Mouse (Mus musculus): ENCODE measurements around the gene Asb6.

Asb6 gene

DNA sequence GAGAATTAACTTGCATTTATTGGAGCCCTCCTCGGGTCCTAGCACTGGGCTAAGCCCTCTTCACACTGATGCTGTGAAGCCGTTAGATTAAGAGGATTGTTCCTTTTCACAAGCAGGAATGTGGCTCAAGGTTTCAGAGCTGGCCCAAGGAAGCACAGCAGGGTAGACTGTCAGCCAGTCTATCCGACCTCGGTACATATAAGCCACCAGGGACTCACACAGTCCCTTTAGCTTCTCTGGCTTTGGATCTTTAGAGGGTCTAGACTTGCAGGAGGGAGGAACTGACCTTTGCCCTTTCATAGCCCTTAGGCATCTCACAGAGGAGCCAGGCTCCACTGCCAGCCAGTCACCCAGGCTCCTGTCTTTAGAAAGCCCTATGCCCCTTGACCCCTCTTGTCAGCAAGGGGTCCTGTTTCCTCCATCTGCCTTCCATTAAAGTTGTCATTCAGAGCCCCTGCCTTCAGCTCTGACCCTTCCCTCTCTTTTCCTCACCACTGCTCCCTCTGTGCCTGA lies at the start of gene Asb6:
Gene Asb6, minus strand, starts transcription at position 51 of the 513 bp plus-strand sequence.
- TF ChIP-seq GATA4 (IDR thresholded peaks at IDR 0.05; ENCODE audit: insufficient replicate concordance, low read length), result no peak

DNA sequence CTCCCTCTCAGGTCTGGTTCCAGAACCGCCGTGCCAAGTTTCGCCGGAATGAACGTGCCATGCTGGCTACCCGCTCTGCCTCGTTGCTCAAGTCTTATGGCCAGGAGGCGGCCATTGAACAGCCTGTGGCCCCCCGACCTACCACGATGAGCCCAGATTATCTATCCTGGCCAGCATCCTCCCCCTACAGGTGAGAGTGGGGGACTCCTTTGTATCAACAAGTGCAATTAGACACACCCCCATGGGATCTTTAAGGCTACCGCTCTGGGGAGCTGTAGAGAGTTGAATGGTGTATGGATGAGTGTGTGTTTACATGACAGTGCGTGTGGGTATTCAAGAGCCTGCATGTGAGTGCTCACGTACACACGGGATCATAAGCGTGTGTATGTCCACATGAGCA lies 49.3 kb upstream of the Asb6 start:
- TF ChIP-seq GATA4 (IDR thresholded peaks at IDR 0.05; ENCODE audit: insufficient replicate concordance, low read length), result no peak

DNA sequence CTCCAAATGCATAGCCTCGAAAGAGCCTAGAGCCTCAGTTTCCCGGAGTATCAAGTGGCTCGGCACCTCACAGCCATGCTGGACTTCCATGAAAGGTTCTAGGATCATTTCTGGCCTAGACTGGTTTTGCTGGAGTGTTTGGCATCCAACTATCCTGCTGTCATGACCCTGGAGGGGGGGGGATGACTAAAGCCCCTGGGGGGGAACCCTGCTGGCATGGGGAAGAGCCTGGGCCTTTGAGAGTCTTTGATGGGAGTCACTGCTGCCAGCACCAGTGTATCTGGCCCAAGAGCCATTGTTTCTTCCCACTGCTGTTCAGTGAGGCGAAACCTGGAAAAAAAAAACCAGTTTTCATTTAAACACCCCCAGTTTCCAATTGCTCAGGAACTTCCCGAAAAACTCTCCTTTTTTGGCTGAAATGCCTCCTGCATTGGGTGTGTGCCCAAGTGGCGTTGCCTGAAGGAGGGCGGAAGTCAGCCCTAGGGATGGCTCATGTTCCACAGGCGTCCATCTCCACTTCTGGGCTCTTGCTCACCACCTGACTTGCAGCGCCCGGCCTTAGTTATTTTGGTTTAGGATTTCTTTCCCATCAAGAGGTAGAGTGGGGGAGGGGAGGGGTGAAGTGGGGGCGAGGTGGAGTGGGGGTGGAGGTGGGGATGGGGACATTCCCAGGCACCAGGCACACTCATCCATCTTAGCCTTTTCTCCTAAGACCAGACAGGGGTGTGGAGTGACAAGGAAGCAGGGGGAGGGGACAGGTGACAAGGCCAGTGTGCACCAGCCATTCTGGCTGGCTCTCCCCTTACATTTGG lies 45.7 kb upstream of the Asb6 start:
- no peak for TF ChIP-seq GATA4 (IDR thresholded peaks at IDR 0.05; ENCODE audit: insufficient replicate concordance, low read length)

DNA sequence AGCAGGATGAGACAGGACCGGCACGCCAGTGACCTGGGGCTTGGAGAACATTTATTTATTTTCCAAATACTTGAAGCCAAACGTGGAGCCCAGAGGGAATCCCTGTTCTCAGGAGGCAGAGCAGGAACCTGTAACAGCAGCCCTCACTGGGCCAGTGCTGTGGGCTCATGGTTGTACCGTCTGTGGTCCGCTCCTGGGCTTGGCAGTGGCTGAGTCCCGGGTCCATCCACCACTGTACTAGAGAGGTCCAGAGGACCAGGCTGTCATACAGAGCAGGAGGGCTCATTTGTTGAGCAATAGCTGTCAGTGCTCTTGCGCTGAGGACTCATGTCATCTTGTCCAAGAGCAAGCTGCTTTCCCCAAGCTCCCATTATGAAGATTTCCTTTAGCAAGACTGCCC lies 45.0 kb upstream of the Asb6 start:
- no peak for TF ChIP-seq GATA4 (IDR thresholded peaks at IDR 0.05; ENCODE audit: insufficient replicate concordance, low read length)

DNA sequence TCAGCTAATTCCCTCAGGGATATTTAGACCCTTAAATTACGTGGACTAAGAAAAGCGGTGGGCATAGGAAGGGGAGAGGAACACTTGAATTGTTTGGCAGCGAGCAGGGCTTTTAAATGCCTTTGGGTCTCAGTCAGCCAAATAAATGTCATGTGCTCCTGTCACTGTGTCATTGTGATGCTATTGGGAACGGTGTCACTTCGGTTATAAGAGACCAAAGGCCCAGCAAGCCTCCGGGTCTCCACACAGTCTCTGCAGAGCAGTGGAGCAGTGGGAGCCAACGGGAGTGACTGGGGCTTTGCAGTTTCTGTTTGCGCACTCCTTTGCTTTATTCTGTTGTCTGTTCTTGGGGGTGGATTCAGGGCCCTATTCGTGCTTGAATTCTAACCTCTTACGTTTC lies 44.3 kb upstream of the Asb6 start:
- TF ChIP-seq GATA4 (IDR thresholded peaks at IDR 0.05; ENCODE audit: insufficient replicate concordance, low read length), result no peak

DNA sequence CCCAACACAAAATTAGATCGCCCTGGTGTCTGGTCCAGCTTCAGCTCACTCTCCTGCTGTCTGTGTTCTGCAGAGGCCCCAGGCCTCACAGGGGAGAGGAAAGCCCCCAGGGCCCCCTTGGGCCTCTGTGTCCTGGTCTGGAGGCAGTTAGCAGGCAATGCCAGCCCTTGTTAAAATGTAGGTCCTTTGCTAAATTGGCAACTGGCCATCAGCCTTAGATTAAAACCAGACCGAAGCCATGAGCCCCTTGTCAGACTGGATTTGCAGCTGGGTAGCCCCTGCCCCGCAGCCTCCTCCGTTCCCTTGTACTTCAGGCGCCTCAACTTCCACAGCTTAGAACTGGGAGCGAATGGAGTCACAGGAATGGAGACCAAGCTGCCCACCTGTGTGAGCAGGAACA lies 42.5 kb upstream of the Asb6 start:
- no peak for TF ChIP-seq GATA4 (IDR thresholded peaks at IDR 0.05; ENCODE audit: insufficient replicate concordance, low read length)

DNA sequence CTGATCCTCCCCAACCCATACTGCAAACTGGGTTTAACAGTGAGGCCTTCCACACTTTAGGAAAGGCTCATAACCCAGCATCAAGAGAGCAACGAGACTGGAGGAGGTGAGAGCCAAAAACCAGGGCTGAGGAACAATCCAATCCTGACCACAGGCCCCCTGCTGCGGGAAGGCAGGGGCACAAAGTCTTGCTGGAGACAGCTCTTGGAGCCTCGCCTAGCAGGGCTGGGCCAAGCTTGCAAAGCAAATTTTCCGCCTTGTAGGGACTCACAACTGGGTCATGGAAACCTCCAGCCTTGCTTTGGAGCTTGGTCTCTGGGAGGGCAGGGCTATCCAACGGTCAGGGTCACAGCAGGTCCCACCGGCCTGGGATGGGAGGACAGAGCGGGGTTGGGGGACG lies 40.7 kb upstream of the Asb6 start:
- TF ChIP-seq GATA4 (IDR thresholded peaks at IDR 0.05; ENCODE audit: insufficient replicate concordance, low read length), result no peak

DNA sequence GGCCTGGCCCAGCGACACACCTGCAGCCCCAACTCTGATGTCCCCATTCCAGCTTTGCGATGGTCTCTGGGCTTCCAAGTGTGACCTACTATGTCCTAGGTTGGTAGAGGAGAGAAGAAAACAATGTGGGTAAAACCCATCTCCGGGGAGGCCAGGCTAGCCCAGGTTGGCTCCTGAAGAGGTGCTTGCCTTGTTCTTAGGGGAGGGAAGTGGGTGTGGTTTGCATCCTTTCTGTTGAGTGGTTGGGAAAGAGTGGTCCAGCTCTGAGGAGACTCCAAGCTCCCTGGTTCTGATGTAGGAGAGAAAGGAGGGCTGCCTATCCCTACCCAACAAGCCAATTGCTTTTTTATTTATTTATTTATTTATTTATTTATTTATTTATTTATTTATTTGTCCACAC lies 35.3 kb upstream of the Asb6 start:
- TF ChIP-seq GATA4 (IDR thresholded peaks at IDR 0.05; ENCODE audit: insufficient replicate concordance, low read length), result no peak

DNA sequence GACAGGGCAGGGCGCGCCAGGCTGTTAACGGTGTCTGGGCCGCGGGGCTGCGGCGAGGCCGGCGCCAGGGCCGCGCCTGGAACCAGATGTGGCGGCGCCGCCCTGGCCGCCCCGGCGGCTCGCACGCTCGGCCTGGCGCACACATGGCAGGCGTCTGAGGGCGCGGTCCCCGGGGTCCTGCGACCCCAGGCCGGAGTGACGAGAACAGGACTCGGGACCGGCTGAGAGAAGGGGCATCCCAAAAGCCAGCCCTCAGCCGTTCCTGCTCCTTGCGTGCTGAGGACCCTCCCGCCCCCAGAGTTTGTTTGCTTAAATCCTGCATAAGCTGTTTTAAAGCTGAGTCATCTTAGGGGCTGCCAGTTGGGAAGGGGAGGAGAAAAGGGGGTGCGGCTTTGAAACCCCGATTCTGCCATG lies 34.8 kb upstream of the Asb6 start:
- TF ChIP-seq GATA4 (IDR thresholded peaks at IDR 0.05; ENCODE audit: insufficient replicate concordance, low read length), result no peak

DNA sequence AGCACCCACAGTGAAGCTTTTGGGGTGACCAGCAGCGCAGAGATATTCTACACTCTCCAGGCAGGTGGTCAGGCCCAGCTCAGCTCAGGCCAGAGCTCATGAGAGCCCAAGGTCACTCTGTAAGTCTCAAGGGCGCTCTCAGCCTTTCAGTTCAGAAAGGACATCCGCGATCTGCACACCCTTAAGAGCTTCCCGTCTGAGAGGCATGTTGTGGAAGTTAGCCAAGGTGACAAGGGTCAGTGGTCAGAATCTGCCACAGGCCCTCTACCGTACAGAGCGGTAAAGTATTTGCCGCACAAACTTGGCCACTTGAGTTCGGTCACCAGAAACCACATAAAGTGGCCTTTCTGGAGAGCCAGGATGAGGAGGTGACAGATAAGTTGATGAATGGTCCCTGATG lies 33.4 kb upstream of the Asb6 start:
- no peak for TF ChIP-seq GATA4 (IDR thresholded peaks at IDR 0.05; ENCODE audit: insufficient replicate concordance, low read length)

DNA sequence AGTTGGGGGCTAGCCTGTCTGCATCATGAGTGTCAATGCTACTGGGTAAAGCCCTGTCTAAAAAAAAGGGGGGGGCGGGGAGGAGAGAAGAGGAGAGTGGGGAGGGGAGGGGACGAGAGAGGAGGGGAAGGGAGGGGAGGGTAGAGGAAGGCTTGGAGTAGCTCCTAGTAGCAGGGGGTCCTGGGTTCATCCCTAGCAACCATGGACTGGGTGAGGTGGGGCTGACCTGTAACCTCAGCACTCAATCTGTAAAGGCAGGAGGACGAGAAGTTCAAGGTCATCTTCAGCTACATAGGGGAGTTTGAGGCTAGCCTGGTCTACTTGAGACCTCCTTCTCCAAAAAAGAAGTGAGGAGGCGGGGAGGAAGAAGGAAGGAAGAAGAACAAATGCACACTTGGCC lies 31.9 kb upstream of the Asb6 start:
- no peak for TF ChIP-seq GATA4 (IDR thresholded peaks at IDR 0.05; ENCODE audit: insufficient replicate concordance, low read length)

DNA sequence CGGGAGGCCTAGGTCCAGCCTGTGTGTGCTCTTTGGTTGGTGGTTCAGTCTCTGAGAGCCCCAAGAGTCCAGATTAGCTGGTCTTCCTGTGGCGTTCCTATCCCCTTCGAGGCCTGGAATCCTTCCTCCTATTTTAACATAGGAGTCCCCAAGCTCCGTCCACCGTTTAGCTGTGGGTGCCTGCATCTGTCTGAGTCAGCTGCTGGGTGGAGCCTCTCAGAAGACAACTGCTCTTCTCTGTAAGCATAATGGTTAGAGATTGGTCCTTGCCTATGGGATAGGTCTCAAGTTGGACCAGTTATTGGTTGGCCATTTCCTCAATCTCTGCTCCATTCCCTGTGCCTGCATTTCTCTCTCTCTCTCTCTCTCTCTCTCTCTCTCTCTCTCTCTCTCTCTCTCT lies 29.6 kb upstream of the Asb6 start:
- TF ChIP-seq GATA4 (IDR thresholded peaks at IDR 0.05; ENCODE audit: insufficient replicate concordance, low read length), result no peak

DNA sequence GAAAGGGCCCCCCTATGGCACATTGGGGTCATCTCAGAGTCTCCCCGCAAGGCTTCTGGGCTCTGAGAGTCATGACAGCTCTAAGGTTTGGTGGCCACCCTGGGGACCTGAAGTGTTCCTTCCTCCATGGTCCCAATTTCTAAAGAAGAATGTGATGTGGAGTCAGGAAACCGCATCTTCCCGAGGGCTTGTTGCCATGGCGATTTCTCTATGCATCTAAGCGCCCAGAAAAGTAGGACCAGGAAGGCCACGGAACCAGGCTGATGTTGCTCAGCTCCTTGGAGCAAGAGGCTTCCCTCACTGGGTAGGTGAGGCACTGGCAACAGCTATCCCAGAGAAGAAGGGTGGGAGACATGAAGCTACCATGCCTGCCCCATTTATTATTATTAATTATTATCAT lies 26.9 kb upstream of the Asb6 start:
- TF ChIP-seq GATA4 (IDR thresholded peaks at IDR 0.05; ENCODE audit: insufficient replicate concordance, low read length), result no peak

DNA sequence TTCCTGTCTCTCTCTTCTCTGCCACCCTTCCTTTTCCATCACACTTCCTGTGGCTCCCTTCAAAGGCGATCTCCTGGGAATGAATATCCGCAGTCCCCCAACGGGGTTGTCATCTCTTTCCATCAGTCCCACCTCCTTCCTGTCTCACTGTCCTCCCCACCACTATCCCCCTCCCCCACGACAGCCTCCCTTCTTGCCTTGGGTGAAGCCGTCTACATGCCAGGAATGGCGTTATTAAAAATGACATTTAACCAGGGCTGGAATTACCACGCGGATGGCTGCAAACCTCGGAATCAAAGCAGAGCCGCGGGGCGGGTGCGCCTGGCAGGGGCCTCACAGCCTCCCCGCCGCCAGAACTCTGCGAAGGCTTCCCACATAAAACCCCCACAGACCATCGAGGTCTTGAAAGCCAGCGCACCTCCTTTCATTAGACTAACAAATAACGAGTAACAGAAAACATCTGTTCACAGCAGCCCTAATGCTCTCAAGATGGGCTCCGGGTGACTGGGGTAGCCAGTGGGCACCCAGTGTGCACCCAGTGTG lies 22.7 kb upstream of the Asb6 start:
- TF ChIP-seq GATA4 (IDR thresholded peaks at IDR 0.05; ENCODE audit: insufficient replicate concordance, low read length), result no peak

DNA sequence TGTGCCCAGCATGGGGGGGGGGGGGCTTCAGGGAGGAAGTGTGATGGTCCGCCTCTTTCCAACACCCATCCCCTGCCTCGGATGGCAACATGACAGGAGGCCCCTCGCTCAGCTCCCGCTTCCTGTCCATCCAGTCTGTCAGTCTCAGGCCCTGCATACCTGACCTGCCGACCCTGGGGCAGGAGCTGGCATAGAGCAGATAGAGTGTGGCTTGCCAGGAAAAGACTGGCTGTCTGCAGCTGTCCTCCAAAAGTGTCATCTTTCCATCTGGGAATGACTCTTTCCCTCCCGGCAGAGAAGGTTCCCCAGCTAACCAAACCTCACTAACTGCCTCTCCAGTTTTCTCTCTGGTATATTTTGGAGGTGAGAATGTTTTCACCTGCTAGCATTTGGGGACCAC lies 20.4 kb upstream of the Asb6 start:
- no peak for TF ChIP-seq GATA4 (IDR thresholded peaks at IDR 0.05; ENCODE audit: insufficient replicate concordance, low read length)

DNA sequence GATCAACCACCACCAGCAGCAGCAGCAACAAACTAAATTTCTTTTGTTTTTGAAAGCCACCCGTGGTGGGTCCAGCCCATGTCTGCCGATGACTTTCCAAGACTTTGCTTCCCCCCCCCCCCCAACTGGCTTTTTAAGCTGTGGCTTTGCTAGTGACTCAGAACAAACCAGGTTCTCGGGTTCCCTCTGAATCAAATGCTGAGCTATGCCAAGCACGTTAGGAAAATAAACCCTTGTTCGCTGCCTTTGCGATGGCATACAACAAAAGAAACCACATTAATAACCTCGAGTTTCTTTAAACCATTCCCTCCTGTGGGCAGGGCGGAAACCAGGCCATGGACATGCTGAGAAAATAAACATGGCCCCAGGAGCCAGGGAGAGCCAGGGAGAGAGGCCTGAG lies 18.1 kb upstream of the Asb6 start:
- no peak for TF ChIP-seq GATA4 (IDR thresholded peaks at IDR 0.05; ENCODE audit: insufficient replicate concordance, low read length)

DNA sequence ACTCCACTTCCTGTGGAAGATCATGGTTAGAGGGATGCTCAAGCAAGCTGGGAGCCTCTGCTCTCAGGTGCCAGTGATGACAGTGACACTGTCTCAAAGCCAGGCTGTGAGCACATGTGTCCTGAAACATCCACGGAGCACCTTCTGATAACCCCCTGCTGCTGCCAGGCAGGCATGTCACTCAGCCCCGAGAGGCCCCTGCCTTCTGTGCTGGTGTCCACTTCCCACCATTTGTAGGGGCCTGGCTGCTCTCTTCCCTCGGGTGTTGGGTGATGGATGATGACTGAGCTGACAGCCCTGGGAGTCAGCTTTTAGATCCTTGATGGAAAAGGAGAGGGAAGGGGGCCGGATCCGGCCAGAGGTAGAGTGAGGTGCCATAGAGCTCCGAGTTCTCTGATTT lies 16.6 kb upstream of the Asb6 start:
- no peak for TF ChIP-seq GATA4 (IDR thresholded peaks at IDR 0.05; ENCODE audit: insufficient replicate concordance, low read length)
